Mouse (Mus musculus): ENCODE data around the gene Katnal1.

DNA sequence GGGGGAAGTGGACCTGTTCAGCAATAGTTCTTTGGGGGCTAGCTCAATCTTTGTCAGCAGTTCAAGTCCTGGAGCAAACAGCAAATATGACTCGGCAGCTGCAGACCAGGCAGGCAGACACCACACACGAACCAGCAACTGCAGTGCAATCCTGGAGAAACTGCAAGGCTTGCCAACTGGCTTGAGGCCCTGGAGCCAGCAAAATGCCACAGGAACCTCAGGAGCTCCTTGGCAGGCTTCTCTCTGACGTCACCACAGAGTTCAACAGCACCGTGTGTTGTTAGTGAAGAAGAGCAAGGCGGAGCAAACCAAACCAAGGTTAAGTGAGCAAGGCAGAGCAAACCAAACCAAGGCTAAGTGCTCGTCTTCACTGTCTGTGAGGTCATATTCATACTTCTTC is 79.6 kb downstream of the Katnal1 start:
- TF ChIP-seq EP300 (IDR thresholded peaks at IDR 0.05; ENCODE audit: low read depth) (no peak), CTCF (IDR thresholded peaks at IDR 0.05; ENCODE audit: low read depth) (no peak)

Measured in heart, postnatal 0 days (tissue).